Mouse (Mus musculus) liver, postnatal 0 days (tissue): ENCODE results near the gene Sctr.

ENCODE experiments used
- CTCF ChIP-seq: sonication (generic); IDR thresholded peaks from 2 replicates; pipeline ENCODE4 v1.5.1; 2016; ENCODE audit warnings: antibody characterized with exemption, low read depth
- EP300 ChIP-seq: IDR thresholded peaks from 2 replicates; pipeline ENCODE4 v1.6.1; 2016; ENCODE audit warnings: antibody characterized with exemption, low read depth, mild to moderate bottlenecking

DNA sequence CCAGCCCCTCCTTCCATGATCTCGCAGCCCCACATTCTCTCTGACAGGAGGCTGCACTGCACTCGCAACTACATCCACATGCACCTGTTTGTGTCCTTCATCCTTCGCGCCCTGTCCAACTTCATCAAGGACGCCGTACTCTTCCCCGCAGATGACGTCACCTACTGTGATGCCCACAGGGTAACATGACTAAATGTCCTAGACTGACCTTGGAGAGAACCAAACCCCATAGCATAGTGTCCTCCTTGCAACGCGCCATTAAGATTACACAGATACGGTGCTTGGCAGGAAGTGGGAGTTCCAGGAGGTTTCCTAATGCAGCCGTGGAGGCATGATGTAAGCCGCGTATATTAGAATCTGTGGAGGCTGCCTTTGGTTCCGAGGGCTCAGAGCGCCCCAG is 37.9 kb downstream of the Sctr start:
- no peak for TF ChIP-seq CTCF
- TF ChIP-seq EP300: no peak
